Mouse (Mus musculus) MEL (cell line): ENCODE data around the gene Iqcf3. TPM values are rescaled to one million over a fixed set of nuclear protein-coding genes. Genes with fewer than 3 reads are reported as not detected.

Experiments
- DNase-seq: peaks from one replicate; pipeline ENCODE4 v3.0.0; 2011; ENCODE audit warnings: low read depth, low spot score
- H3K27ac ChIP-seq: 2 replicates; pipeline ENCODE4 v1.5.1; 2012; ENCODE audit warnings: low read depth, mild to moderate bottlenecking, control low read depth, low read length, moderate library complexity; ENCODE audit not compliant: control insufficient read depth
- H3K27me3 ChIP-seq, 2 experiments: fragments of 150-350 bp in 1 of 2; sonication (generic) in 1 of 2; 2 replicates each; pipeline ENCODE4 v1.6.1; 2012; ENCODE audit warnings: low read length in 2 of 2, mild to moderate bottlenecking in 2 of 2, improper control_type of control experiment in 1 of 2, moderate library complexity in 1 of 2; ENCODE audit not compliant: insufficient read depth in 2 of 2, control insufficient read depth in 1 of 2
- H3K36me3 ChIP-seq, 2 experiments: 2 replicates each; pipeline ENCODE4 v1.6.1; 2012 to 2014; ENCODE audit warnings: low read length in 2 of 2, improper control_type of control experiment in 1 of 2, inconsistent platforms in 1 of 2, mild to moderate bottlenecking in 1 of 2; ENCODE audit not compliant: insufficient read depth in 2 of 2, control insufficient read depth in 1 of 2
- H3K4me1 ChIP-seq, 2 experiments: fragments of 150-350 bp in 1 of 2; sonication (generic) in 1 of 2; 2 replicates each; pipeline ENCODE4 v1.6.1; 2012; ENCODE audit warnings: low read length in 2 of 2, improper control_type of control experiment in 1 of 2, mild to moderate bottlenecking in 1 of 2; ENCODE audit not compliant: insufficient read depth in 2 of 2, control insufficient read depth in 1 of 2
- H3K4me3 ChIP-seq, 2 experiments: fragments of 150-350 bp in 1 of 2; sonication (generic) in 1 of 2; 2 replicates each; pipeline ENCODE4 v1.5.1; 2012; ENCODE audit warnings: low read depth in 2 of 2, low read length in 2 of 2, mild to moderate bottlenecking in 2 of 2, moderate library complexity in 2 of 2, control low read depth in 1 of 2, improper control_type of control experiment in 1 of 2; ENCODE audit not compliant: control insufficient read depth in 1 of 2, insufficient read depth in 1 of 2
- H3K79me2 ChIP-seq: 2 replicates; pipeline ENCODE4 v1.6.1; 2012; ENCODE audit warnings: mild to moderate bottlenecking, low read length, moderate library complexity; ENCODE audit not compliant: control insufficient read depth, poor library complexity, insufficient read depth
- H3K9ac ChIP-seq: 2 replicates; pipeline ENCODE4 v1.6.1; 2012; ENCODE audit warnings: low read depth, mild to moderate bottlenecking, control low read depth, low read length, moderate library complexity; ENCODE audit not compliant: control insufficient read depth, poor library complexity, severe bottlenecking
- H3K9me3 ChIP-seq: fragments of 150-350 bp; sonication (generic); replicated peaks from 2 replicates; pipeline ENCODE4 v1.6.1; 2012; ENCODE audit warnings: mild to moderate bottlenecking, low read length, improper control_type of control experiment, moderate library complexity; ENCODE audit not compliant: insufficient read depth
- CHD1 ChIP-seq: IDR thresholded peaks from 2 replicates; pipeline ENCODE4 v1.6.1; 2012; ENCODE audit warnings: low read depth, mild to moderate bottlenecking, inconsistent platforms, low read length, improper control_type of control experiment
- CTCF ChIP-seq, 3 experiments: IDR thresholded peaks in 2 of 3; conservative IDR thresholded peaks in 1 of 3; 2 replicates each; pipeline ENCODE4 v1.5.1; 2011 to 2012; ENCODE audit warnings: low read length in 3 of 3, low read depth in 2 of 3, mild to moderate bottlenecking in 2 of 3, improper control_type of control experiment in 1 of 3, inconsistent platforms in 1 of 3, mixed read lengths in 1 of 3, moderate library complexity in 1 of 3; ENCODE audit not compliant: control insufficient read depth in 1 of 3, insufficient read depth in 1 of 3, poor library complexity in 1 of 3, severe bottlenecking in 1 of 3
- ELF1 ChIP-seq: IDR thresholded peaks from 2 replicates; pipeline ENCODE4 v1.6.1; 2014; ENCODE audit warnings: low read depth, mild to moderate bottlenecking, inconsistent platforms, low read length, improper control_type of control experiment, moderate library complexity
- ETS1 ChIP-seq: IDR thresholded peaks from 2 replicates; pipeline ENCODE4 v1.6.1; 2012; ENCODE audit warnings: low read depth, mild to moderate bottlenecking, inconsistent platforms, low read length, improper control_type of control experiment, moderate library complexity
- GABPA ChIP-seq: IDR thresholded peaks from 2 replicates; pipeline ENCODE4 v1.6.1; 2012; ENCODE audit warnings: low read depth, mild to moderate bottlenecking, inconsistent platforms, low read length, improper control_type of control experiment, moderate library complexity
- GATA1 ChIP-seq: IDR thresholded peaks from 2 replicates; pipeline ENCODE4 v1.6.1; 2011; ENCODE audit warnings: low read depth, low read length, improper control_type of control experiment
- JUND ChIP-seq: IDR thresholded peaks from 2 replicates; pipeline ENCODE4 v1.6.1; 2011; ENCODE audit warnings: low read depth, mild to moderate bottlenecking, improper control_type of control experiment, low read length
- KAT2A ChIP-seq: conservative IDR thresholded peaks from 2 replicates; pipeline ENCODE4 v1.6.1; 2012; ENCODE audit warnings: low read depth, low read length, improper control_type of control experiment, inconsistent platforms
- MAFK ChIP-seq: IDR thresholded peaks from 2 replicates; pipeline ENCODE4 v1.6.1; 2011; ENCODE audit warnings: low read depth, mild to moderate bottlenecking, low read length, improper control_type of control experiment, borderline replicate concordance
- MAX ChIP-seq: IDR thresholded peaks from 2 replicates; pipeline ENCODE4 v1.6.1; 2011; ENCODE audit warnings: low read length, improper control_type of control experiment
- MAZ ChIP-seq: IDR thresholded peaks from 2 replicates; pipeline ENCODE4 v1.6.1; 2012; ENCODE audit warnings: low read depth, mild to moderate bottlenecking, inconsistent platforms, low read length, improper control_type of control experiment
- MXI1 ChIP-seq: IDR thresholded peaks from 2 replicates; pipeline ENCODE4 v1.6.1; 2011; ENCODE audit warnings: mild to moderate bottlenecking, low read depth, low read length, improper control_type of control experiment
- MYB ChIP-seq: IDR thresholded peaks from 2 replicates; pipeline ENCODE4 v1.6.1; 2011; ENCODE audit warnings: mild to moderate bottlenecking, low read depth, low read length, improper control_type of control experiment
- MYC ChIP-seq: IDR thresholded peaks from 2 replicates; pipeline ENCODE4 v1.6.1; 2011; ENCODE audit warnings: low read depth, mild to moderate bottlenecking, low read length, improper control_type of control experiment, moderate library complexity
- NRF1 ChIP-seq: IDR thresholded peaks from 2 replicates; pipeline ENCODE4 v1.6.1; 2014; ENCODE audit warnings: low read depth, mild to moderate bottlenecking, inconsistent platforms, low read length, improper control_type of control experiment, moderate library complexity; ENCODE audit not compliant: poor library complexity, insufficient read depth, severe bottlenecking
- POLR2AphosphoS2 ChIP-seq: IDR thresholded peaks from 2 replicates; pipeline ENCODE4 v1.6.1; 2011; ENCODE audit warnings: low read length, improper control_type of control experiment
- RAD21 ChIP-seq: IDR thresholded peaks from 2 replicates; pipeline ENCODE4 v1.6.1; 2011; ENCODE audit warnings: mild to moderate bottlenecking, low read depth, low read length, improper control_type of control experiment
- SMC3 ChIP-seq: IDR thresholded peaks from 2 replicates; pipeline ENCODE4 v1.6.1; 2011; ENCODE audit warnings: low read depth, low read length, improper control_type of control experiment
- TBP ChIP-seq: IDR thresholded peaks from 2 replicates; pipeline ENCODE4 v1.8.0; 2011; ENCODE audit warnings: low read depth, low read length, improper control_type of control experiment
- UBTF ChIP-seq: IDR thresholded peaks from 2 replicates; pipeline ENCODE4 v1.6.1; 2012; ENCODE audit warnings: low read depth, mild to moderate bottlenecking, inconsistent platforms, low read length, improper control_type of control experiment, moderate library complexity, borderline replicate concordance; ENCODE audit not compliant: insufficient read depth
- ZC3H11A ChIP-seq: IDR thresholded peaks from 2 replicates; pipeline ENCODE4 v1.6.1; 2012; ENCODE audit warnings: low read depth, mild to moderate bottlenecking, inconsistent platforms, low read length, improper control_type of control experiment
- polyA plus RNA-seq, 2 experiments: library from polyadenylated mRNA; stranded (reverse) in 1 of 2; unstranded in 1 of 2; fragments of >175 nt in 1 of 2; fragments of >200 nt in 1 of 2; gene quantifications; 2 replicates each; pipeline versions ENCODE4 v1.2.1 to v1.2.4; 2012; ENCODE audit warnings: low replicate concordance in 2 of 2, low read depth in 1 of 2; ENCODE audit not compliant: insufficient read length in 2 of 2, insufficient read depth in 1 of 2, missing spikeins in 1 of 2
- total RNA-seq: library from RNA; depleted of rRNA; stranded (reverse); fragments of 300-350 nt; gene quantifications from 2 replicates; pipeline ENCODE4 v1.2.3, GENCODE M21; 2012

The Iqcf3 gene
- total and polyA plus RNA-seq, 3 experiments: not detected

GRCm38 (mm10) chr9:106474456-106474855, 87.0 kb downstream of the Iqcf3 start:
- peaks cover 19% of the 10 kb centered on the region for H3K79me2 ChIP-seq
- no peak overlapping the region for H3K27ac ChIP-seq
- H3K4me1 ChIP-seq: peaks cover 0 to 14% of the 10 kb centered on the region in 2 experiments; a peak in 3 of 4 replicates
- peaks cover 0 to 3% of the 10 kb centered on the region in 2 experiments for H3K36me3 ChIP-seq
- 0 out of 2 replicates have a peak overlapping the region, but pooled peaks have one; percentile 28 for H3K9ac ChIP-seq
- peak; percentile 87 for DNase-seq
- H3K27me3 ChIP-seq: no peaks in the 10 kb centered on the region
- peak overlapping the region; percentile 25 to 36; a peak in 1 of 4 replicates for H3K4me3 ChIP-seq
- TF ChIP-seq RAD21 (peak; percentile 37), CTCF (IDR thresholded peaks at IDR 0.05 in 2 of 3, conservative IDR thresholded peaks at IDR 0.05 in 1 of 3; ENCODE audit: control insufficient read depth in 1 of 3, insufficient read depth in 1 of 3, low read depth in 2 of 3, low read length in 3 of 3, poor library complexity in 1 of 3, severe bottlenecking in 1 of 3) (peak; percentile 74 to 83 (median 74)), ZC3H11A (no peak), SMC3 (peak; percentile 69), JUND (no peak), TBP (no peak)
- H3K9me3 ChIP-seq: no peaks in the 10 kb centered on the region

- TF ChIP-seq CHD1 (no peak), KAT2A (no peak), GABPA (no peak), ELF1 (no peak), GATA1 (no peak), MYC (no peak), UBTF (no peak)
- Histone ChIP-seq H3K79me2 (peaks cover 15% of the 10 kb centered on the region), H3K9ac (no peak overlapping the region), H3K9me3 (no peaks in the 10 kb centered on the region), H3K36me3 (peaks cover 0 to 3% of the 10 kb centered on the region in 2 experiments; a peak in 3 of 4 replicates), H3K27ac (no peak overlapping the region), H3K4me1 (peaks cover 0 to 15% of the 10 kb centered on the region in 2 experiments; a peak in 3 of 4 replicates), H3K4me3 (no peak overlapping the region), H3K27me3 (no peaks in the 10 kb centered on the region)
- DNase-seq: no peak
These were observed 87.7 kb downstream of the Iqcf3 start for GRCm38 (mm10) chr9:106473753-106474105.

- peaks cover 0 to 2% of the 10 kb centered on the region in 2 experiments; a peak in 2 of 4 replicates for H3K36me3 ChIP-seq
These were observed 88.2 kb downstream of the Iqcf3 start for GRCm38 (mm10) chr9:106473081-106473752.

More at GRCm38 (mm10) chr9:106473081-106473752, 88.2 kb downstream of the Iqcf3 start:
- H3K9me3 ChIP-seq: no peaks in the 10 kb centered on the region
- DNase-seq: no peak
- H3K79me2 ChIP-seq: peaks cover 11% of the 10 kb centered on the region
- H3K27ac ChIP-seq: no peak overlapping the region
- H3K4me1 ChIP-seq: peaks cover 0 to 14% of the 10 kb centered on the region in 2 experiments; a peak in 3 of 4 replicates
- TF ChIP-seq ETS1: no peak
- TF ChIP-seq MAFK: no peak
- TF ChIP-seq MYB: no peak
- no peak for TF ChIP-seq SMC3
- TF ChIP-seq GABPA: no peak
- no peak for TF ChIP-seq MAX
- TF ChIP-seq UBTF: no peak
- no peak for TF ChIP-seq CTCF (IDR thresholded peaks at IDR 0.05 in 2 of 3, conservative IDR thresholded peaks at IDR 0.05 in 1 of 3; ENCODE audit: control insufficient read depth in 1 of 3, insufficient read depth in 1 of 3, low read depth in 2 of 3, low read length in 3 of 3, poor library complexity in 1 of 3, severe bottlenecking in 1 of 3)
- TF ChIP-seq POLR2AphosphoS2: no peak
- no peak for TF ChIP-seq MAZ
- TF ChIP-seq JUND: no peak
- no peak for TF ChIP-seq NRF1
- no peak for TF ChIP-seq MXI1
- TF ChIP-seq, all 39 proteins: peak for 0
- Histone ChIP-seq H3K9ac (no peak overlapping the region), H3K27me3 (no peaks in the 10 kb centered on the region), H3K4me3 (no peak overlapping the region)
